Mouse (Mus musculus) kidney, postnatal 4 days (tissue): ENCODE measurements around the gene Cubn.

Experiments used
- DNase-seq, 2 experiments: peaks; one replicate each; pipeline ENCODE4 v3.0.0; 2021; ENCODE audit warnings: mixed read lengths in 2 of 2

The Cubn gene

GRCm38 (mm10) chr2:13480744-13481143 lies 10.9 kb downstream of the Cubn start:
- DNase-seq: no peak

GRCm38 (mm10) chr2:13479165-13479564 lies 12.4 kb downstream of the Cubn start:
- no peak for DNase-seq

GRCm38 (mm10) chr2:13470108-13470507 lies 21.5 kb downstream of the Cubn start:
- no peak for DNase-seq

DNA sequence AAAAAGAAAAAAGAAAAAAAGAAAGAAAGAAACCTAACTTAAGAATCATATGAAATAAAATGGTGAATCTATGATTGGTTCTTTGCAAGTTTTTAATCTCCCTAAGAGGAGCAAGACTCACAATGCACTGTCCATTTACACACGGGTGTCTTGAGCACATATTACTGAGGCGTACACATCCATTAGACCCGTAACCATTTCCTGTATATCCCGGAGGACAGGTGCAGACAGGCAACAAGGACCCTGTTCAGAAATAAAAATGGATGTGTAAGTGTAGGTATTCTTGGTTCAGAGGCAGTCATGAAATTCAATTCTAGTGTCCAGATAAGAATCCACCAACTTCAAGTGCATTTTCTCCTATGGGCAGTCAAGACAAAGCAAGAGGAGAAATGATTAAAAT lies 22.0 kb downstream of the Cubn start:
- no peak for DNase-seq

GRCm38 (mm10) chr2:13466685-13467084 lies 24.9 kb downstream of the Cubn start:
- no peak for DNase-seq

GRCm38 (mm10) chr2:13458088-13458487 lies 33.5 kb downstream of the Cubn start:
- DNase-seq: no peak

- no peak for DNase-seq
Measured at GRCm38 (mm10) chr2:13456821-13457220, 34.8 kb downstream of the Cubn start.

GRCm38 (mm10) chr2:13451495-13452491 lies 39.8 kb downstream of the Cubn start:
- no peak for DNase-seq

GRCm38 (mm10) chr2:13450895-13451294 lies 40.7 kb downstream of the Cubn start:
- no peak for DNase-seq

DNA sequence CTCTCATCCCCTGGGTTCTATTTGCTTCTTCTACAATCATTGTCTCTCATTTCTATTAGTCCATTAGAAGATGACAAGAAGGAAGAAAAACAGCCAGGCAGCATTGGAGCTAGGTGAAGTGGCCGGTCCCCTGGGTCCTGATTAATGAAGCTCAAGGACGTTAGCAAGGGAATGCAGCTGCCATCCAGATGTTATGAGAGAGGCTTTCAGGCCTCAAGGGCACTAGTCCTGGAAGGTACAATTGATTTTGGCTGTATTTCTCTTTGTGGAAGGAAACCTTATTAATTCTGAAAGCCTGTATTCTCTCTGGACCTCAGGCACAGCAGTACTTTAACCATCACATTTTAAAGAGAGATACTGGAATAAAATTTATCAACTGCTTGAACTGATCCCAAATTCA lies 41.1 kb downstream of the Cubn start:
- no peak for DNase-seq

DNA sequence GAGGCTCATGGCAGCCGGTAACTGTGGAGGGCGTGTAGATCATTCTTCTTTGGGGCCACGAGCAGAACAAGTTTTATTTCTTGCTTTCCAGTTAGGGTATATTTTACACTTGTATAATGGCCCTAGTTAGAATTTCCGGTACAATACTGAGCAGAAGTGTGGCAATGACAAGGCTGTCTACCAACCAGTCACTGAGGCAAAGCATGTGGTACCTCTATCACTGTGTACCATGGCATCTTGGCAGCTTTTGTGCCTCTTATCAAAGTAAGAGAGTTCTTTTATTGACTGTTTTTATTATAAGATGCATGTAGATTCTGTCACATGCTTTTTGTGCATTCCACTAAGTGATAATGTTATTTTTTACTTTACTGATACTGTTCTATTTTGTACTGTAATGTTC lies 46.5 kb downstream of the Cubn start:
- no peak for DNase-seq

- DNase-seq: no peak
Measured at GRCm38 (mm10) chr2:13438983-13439382, 52.6 kb downstream of the Cubn start.

DNA sequence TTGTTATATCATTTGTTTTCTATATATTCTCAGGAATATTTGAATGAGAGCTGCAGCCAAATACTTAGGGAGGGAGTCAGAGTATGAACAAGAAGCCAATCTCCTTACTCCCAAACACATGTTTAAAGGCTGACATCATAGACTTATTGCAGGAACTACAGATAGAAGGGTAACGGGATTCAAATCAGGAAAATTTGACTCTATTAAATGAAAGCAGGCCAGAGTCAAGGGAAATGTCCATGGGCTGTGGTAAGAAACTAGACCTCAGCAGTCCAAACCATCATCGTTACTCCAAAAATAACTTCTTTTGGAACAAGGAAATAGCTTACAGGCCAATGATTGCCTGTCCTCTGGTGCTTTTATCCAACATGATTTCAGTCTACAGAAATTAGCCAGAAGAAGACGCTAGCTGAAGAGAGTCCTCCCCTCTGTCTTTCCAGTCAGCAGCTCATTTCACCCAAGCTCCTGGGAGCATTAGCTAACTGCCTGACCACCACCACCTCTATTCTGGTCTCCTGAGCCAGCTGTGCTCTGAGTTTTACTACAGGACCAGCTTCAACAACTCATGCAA lies 53.3 kb downstream of the Cubn start:
- DNase-seq: no peak

GRCm38 (mm10) chr2:13432002-13432401 lies 59.6 kb downstream of the Cubn start:
- no peak for DNase-seq

- no peak for DNase-seq
Measured at GRCm38 (mm10) chr2:13421974-13422760, 69.4 kb downstream of the Cubn start.

DNA sequence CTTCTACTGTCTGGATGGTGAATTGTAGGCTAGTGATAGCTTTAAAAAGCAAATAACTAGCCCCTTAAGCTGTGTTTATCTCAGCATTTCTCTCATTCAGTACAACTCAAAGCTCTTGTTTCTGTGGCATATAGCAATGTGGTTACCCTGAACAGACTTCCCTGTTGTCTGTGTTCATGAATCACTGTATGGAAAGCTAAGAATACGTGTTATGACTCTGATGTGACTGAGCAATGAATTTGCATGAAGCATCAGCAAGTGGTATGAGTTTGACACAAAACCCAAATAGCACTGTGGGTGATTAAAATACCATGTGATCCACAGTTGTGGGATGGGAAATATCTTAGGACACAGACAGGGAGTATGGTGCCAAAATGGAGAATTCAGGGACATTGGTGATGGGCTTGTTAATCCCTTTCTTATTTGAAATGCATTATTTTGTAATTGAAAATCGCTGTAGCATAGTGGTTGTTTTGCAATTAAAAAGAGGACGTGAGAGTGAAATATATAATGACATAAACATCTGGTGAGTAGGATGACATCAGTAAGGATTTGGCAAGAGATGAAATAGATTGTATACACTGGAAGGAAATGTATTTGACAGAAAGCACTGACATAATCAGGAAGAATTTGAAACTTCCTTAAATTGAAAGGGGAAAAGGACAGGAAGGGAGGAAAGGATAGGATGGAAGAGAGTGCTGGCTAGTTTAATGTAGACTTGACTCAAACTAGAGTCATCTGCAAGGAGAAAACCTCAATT lies 74.7 kb downstream of the Cubn start:
- no peak for DNase-seq

DNA sequence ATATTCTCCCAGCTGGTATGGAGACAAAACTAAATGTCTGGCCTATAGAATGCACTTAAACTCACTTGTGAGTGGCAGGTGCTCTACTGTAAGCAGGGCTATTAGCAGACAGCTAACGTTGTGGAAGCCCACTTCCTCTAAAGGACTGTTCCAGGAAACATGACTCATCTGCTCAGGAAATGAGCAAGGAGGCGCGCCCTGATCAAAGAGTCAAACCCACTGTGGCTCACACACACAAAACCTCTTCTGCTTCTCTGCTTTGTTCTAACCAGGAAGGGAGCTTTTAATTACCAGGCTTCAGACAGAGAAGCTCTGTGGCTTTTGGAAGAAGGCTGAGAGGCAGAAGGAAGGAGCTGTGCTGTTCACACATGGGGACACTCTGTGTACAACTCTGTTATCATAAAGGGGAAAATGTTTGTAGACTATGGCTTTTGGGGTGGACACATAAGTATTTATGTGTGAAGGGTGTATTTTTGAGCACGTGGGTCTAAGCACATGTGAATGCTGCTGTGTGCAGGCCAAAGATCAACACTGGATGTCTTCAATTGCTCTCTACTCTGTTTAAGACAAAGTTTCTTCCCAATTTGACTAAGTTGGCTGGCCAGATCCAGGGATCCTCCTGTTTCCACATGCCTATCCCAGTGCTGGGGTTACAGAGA lies 78.0 kb downstream of the Cubn start:
- DNase-seq: peak; percentile 38 to 60

DNA sequence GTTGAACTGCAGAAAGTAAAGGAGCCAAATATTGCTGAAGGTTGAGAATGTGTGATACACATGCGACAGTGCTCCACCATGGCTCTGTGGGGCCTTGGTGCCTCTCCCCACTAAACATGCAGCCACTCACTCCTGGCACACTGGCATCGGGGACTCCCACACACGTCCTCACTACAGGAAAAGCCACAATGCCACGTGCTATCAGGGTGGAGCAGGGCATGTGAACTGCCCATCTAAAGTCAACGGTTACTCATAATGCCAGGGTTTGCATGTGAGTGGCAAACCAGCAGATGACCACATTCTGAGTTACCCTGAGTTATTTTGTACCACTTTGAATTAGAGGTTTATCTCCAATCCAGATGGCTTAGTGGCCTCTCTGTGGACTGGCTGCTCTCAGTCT lies 81.0 kb downstream of the Cubn start:
- DNase-seq: no peak

DNA sequence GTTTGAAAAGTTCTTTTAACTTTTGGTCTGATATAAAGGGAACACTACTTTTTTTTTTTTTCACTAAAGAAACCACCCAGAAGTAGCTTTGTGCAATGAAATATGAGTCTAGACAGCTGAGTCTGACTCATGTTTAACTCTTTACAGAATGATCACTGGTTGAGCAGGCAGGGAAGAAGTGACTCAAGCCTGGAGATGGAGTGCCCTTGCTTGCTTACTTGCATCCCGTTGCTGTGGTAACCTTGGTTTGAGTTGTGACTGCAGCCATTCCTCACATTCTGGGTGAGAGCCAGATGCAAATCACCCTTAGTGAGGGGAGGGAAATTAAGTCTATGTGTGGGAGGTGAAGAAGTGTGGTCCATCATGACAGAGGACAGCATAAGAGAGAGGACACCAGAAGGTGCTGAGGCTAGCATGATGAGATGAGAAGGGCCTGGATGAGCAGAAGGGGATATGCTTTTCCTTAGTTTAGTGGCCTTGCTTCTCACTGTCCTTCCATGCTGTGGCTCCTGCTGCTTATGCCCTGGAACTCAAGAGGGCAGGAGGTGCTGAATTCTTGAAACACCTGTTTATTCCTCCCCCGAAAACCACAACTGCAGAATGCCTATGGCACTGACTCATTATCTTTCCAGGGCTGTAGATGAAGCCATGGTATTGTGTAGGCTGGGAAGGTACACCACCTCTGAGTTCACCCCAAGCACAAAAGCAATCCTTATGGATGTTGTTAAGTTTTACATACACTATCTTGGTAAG lies 81.7 kb downstream of the Cubn start:
- DNase-seq: no peak

DNA sequence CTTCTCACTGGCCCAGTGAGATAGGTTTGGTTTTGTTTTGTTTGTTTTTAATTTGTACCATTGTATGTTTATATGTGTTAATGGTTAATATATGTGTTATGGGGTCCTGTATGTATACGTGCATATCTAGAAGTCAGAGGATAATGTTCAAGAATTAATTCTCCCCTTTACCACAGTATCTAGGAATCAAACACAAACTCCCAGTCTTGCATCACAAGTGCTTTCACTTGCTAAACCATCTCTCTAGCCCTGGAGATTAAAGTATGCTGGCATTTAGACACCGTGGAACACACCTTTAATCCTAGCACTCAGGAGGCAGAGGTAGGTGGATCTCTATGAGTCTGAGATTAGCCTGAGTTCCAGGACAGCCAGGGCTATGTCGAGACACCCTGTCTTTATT lies 83.3 kb downstream of the Cubn start:
- DNase-seq: no peak

- no peak for DNase-seq
Measured at GRCm38 (mm10) chr2:13407698-13408097, 83.9 kb downstream of the Cubn start.
